Mouse (Mus musculus) embryonic facial prominence, embryonic 15.5 days (tissue): Measurements from ENCODE around the gene Gm21987. TPM values are rescaled to one million over a fixed set of nuclear protein-coding genes. Genes with fewer than 3 reads are reported as not detected.

Experiments used
- ATAC-seq: fragments of 200-750 bp; cut with Nextera tagmentation; 2 replicates; pipeline ENCODE4 v1.8.0; 2017; ENCODE audit warnings: low read depth, moderate TSS enrichment; ENCODE audit not compliant: insufficient number of reproducible peaks, low FRiP score, low TSS enrichment
- H3K27ac ChIP-seq: fragments of 300-500 bp; sonication (generic); replicated peaks from 2 replicates; pipeline ENCODE4 v1.5.1; 2015; ENCODE audit warnings: mild to moderate bottlenecking, inconsistent platforms
- H3K27me3 ChIP-seq: fragments of 300-500 bp; sonication (generic); 2 replicates; pipeline ENCODE4 v1.6.1; 2015; ENCODE audit warnings: inconsistent platforms
- H3K36me3 ChIP-seq: fragments of 300-500 bp; sonication (generic); 2 replicates; pipeline ENCODE4 v1.6.1; 2015; ENCODE audit warnings: mild to moderate bottlenecking, inconsistent platforms
- H3K4me1 ChIP-seq: fragments of 300-500 bp; sonication (generic); 2 replicates; pipeline ENCODE4 v1.6.1; 2015; ENCODE audit warnings: inconsistent platforms
- H3K4me2 ChIP-seq: fragments of 300-500 bp; sonication (generic); replicated peaks from 2 replicates; pipeline ENCODE4 v1.6.1; 2015; ENCODE audit warnings: mild to moderate bottlenecking, inconsistent platforms
- H3K4me3 ChIP-seq: fragments of 300-500 bp; sonication (generic); replicated peaks from 2 replicates; pipeline ENCODE4 v1.5.1; 2015; ENCODE audit warnings: mild to moderate bottlenecking, inconsistent platforms
- H3K9ac ChIP-seq: fragments of 300-500 bp; sonication (generic); 2 replicates; pipeline ENCODE4 v1.6.1; 2015; ENCODE audit warnings: inconsistent platforms
- H3K9me3 ChIP-seq: fragments of 300-500 bp; sonication (generic); replicated peaks from 2 replicates; pipeline ENCODE4 v1.6.1; 2016; ENCODE audit warnings: inconsistent platforms
- WGBS: fragments of 180-500 bp; shearing (Covaris S2); methylation state at CpG from one replicate; pipeline ENCODE4 v1.1.7; 2015; 5-methylcytosine and 5-hydroxymethylcytosine counted together
- polyA plus RNA-seq: library from polyadenylated mRNA; unstranded; fragments of >200 nt; fragmentation: Nextera tagmentation; extraction: Ambion mirVana; gene quantifications from 2 replicates; pipeline ENCODE4 v1.2.1, GENCODE M21; 2015

Gm21987 gene
- polyA plus RNA-seq, 1 experiment from 2014 or later, result not detected

DNA sequence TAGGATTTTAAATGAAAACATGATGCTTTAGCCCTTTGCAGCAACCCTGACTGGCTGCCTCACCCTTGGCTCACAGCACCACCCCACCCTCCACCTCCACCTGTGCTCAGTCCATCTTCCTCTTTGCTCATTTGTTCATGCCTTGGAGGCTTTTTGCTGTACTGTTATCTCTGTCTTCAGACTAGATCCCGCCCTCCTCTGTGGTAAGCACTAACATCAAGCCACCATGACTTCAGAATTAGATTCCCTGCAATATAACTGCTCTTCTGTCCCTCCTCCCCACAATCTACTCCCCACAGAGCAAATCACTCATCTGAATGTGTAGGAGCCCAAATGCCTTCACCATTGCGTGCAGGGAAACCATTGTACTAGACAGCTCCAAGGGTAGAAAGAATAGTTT is 36.8 kb downstream of the Gm21987 start:
- Histone ChIP-seq H3K4me3 (no peak overlapping the region), H3K27ac (no peak overlapping the region), H3K9me3 (no peaks in the 10 kb centered on the region), H3K27me3 (no peaks in the 10 kb centered on the region), H3K4me2 (no peak overlapping the region), H3K36me3 (no peaks in the 10 kb centered on the region), H3K9ac (no peak overlapping the region), H3K4me1 (no peaks in the 10 kb centered on the region)
- 86% methylated on average over 2 of the region's 2 CpGs for WGBS
- ATAC-seq, result no peak

GRCm38 (mm10) chr16:38385184-38385634 is 38.4 kb downstream of the Gm21987 start:
- Histone ChIP-seq H3K36me3 (no peaks in the 10 kb centered on the region), H3K27me3 (no peaks in the 10 kb centered on the region), H3K9ac (no peak overlapping the region), H3K9me3 (no peaks in the 10 kb centered on the region), H3K4me1 (no peaks in the 10 kb centered on the region), H3K4me3 (no peak overlapping the region), H3K27ac (no peak overlapping the region), H3K4me2 (no peak overlapping the region)
- WGBS, result 78% methylated on average over 6 of the region's 6 CpGs
- ATAC-seq, result no peak

DNA sequence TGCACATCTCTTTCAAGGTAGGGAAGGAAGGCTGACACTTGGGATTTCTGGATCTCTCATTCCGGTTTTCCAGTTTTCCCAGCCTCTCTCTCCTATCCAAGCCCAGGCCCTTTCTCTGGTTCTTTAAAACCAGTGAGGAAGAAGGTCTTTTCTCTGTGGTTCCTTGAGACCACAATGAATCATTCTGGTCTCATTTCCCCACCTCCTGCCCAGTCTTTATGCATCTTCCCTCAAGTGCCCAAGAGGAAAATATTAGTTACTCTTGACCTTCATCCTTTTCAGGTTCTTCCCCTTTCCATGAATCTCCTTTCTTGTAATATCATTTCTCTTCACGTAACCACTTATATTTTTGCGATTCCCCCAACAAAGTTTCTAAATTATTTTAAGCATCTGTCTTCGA is 38.9 kb downstream of the Gm21987 start:
- Histone ChIP-seq H3K4me3 (no peak overlapping the region), H3K27ac (no peak overlapping the region), H3K9me3 (no peaks in the 10 kb centered on the region), H3K36me3 (no peaks in the 10 kb centered on the region), H3K27me3 (no peaks in the 10 kb centered on the region), H3K9ac (no peak overlapping the region), H3K4me2 (no peak overlapping the region), H3K4me1 (no peaks in the 10 kb centered on the region)
- ATAC-seq, result no peak
- 88% methylated on average over 4 of the region's 4 CpGs for WGBS

DNA sequence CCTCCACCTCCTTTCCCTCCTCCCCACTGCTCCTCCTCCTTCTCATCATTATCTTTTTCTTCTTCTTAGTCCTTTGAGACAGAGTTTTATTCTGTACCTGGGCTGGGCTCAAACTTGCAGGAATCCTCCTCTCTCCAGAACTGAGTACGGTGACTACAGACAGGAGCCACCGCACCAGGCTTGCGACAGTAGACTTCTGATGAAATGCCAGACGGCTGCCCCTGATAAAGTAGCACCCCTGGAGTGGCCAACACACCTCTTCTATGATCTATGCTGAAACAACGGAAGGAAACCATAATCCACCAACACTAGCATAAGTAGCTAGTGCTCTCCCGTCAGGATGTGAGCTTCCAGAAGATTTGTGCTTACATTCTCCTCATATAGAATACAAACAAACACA is 40.5 kb downstream of the Gm21987 start:
- H3K27me3 ChIP-seq, result no peaks in the 10 kb centered on the region
- H3K27ac ChIP-seq, result no peak overlapping the region
- H3K4me2 ChIP-seq, result no peak overlapping the region
- no peaks in the 10 kb centered on the region for H3K4me1 ChIP-seq
- no peak overlapping the region for H3K4me3 ChIP-seq
- H3K9ac ChIP-seq, result no peak overlapping the region
- no peak for ATAC-seq
- no peaks in the 10 kb centered on the region for H3K36me3 ChIP-seq
- H3K9me3 ChIP-seq, result no peaks in the 10 kb centered on the region
- 87% methylated on average over 6 of the region's 6 CpGs for WGBS

GRCm38 (mm10) chr16:38388757-38389156 is 41.9 kb downstream of the Gm21987 start:
- Histone ChIP-seq H3K9ac (no peak overlapping the region), H3K4me3 (no peak overlapping the region), H3K9me3 (no peaks in the 10 kb centered on the region), H3K36me3 (no peaks in the 10 kb centered on the region), H3K4me2 (no peak overlapping the region), H3K4me1 (no peaks in the 10 kb centered on the region), H3K27ac (no peak overlapping the region), H3K27me3 (no peaks in the 10 kb centered on the region)
- 73% methylated on average over 6 of the region's 6 CpGs for WGBS
- no peak for ATAC-seq

- Histone ChIP-seq H3K4me3 (no peak overlapping the region), H3K9ac (no peak overlapping the region), H3K4me2 (no peak overlapping the region), H3K4me1 (no peaks in the 10 kb centered on the region), H3K27ac (no peak overlapping the region), H3K27me3 (no peaks in the 10 kb centered on the region), H3K36me3 (no peaks in the 10 kb centered on the region), H3K9me3 (no peaks in the 10 kb centered on the region)
- 71% methylated on average over 8 of the region's 8 CpGs for WGBS
- ATAC-seq, result no peak
Observed at GRCm38 (mm10) chr16:38389284-38389893, 42.5 kb downstream of the Gm21987 start.

DNA sequence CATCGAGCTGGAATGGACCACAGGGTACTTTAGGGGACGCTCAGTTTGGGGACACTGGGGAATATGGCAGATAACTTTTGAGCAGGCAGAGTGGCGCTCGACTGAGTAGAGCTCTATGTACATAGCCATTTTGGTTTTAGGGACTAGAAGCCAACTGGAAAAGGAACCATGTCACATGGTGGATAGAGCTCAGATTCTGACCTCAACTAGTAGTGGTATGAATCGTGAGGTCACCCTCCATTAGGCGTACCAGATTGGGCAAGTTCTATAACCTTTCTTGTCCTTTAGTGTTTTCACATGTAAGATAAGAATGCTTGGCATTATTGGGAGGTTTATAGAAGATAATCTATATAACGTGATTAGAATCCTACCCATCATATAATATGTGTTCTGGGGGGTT is 43.5 kb downstream of the Gm21987 start:
- ATAC-seq, result no peak
- Histone ChIP-seq H3K36me3 (no peaks in the 10 kb centered on the region), H3K9ac (no peak overlapping the region), H3K27me3 (no peaks in the 10 kb centered on the region), H3K9me3 (no peaks in the 10 kb centered on the region), H3K27ac (no peak overlapping the region), H3K4me2 (no peak overlapping the region), H3K4me3 (no peak overlapping the region), H3K4me1 (no peaks in the 10 kb centered on the region)
- WGBS, result 83% methylated on average over 7 of the region's 7 CpGs

DNA sequence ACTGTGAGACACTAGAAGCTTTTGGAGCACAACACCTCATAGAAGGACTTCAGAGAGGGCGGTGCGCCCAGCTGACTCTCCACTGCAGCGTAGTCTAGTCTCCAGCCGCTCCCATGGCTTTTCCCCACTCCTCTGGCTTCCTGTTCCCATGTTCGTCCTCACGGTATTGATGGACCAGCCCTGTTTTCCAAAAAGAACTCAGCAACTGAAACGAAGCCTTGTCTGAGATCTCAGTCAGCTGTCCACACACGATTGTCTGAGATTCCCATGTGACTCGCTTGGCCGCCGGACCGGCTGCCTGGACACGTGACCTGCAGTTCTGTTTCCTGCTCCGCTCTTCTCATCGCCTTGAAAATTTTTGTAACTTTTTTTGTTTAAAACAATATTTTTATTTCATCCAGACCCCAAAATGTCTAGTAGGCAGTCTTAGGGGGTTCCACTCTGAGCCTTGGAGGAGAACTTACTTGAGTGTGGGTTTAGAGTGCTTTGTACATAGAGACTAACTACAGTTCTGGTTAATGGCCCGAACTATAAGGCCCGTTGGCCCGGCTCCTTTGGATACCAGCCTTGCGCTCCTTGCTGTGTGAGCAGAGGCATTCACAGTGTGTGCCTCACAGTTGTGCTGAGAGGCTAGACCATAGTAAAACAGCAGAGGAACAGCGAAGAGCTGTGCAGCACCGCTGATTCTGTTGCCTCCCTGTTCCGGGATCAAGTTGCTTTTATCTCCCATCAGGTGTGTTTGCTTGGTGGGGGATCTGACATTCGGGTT is 45.5 kb downstream of the Gm21987 start:
- no peaks in the 10 kb centered on the region for H3K36me3 ChIP-seq
- no peak overlapping the region for H3K27ac ChIP-seq
- no peaks in the 10 kb centered on the region for H3K9me3 ChIP-seq
- peaks cover 6% of the 10 kb centered on the region for H3K4me1 ChIP-seq
- WGBS, result 73% methylated on average over 23 of the region's 23 CpGs
- H3K9ac ChIP-seq, result no peak overlapping the region
- no peak overlapping the region for H3K4me2 ChIP-seq
- H3K27me3 ChIP-seq, result no peaks in the 10 kb centered on the region
- no peak overlapping the region for H3K4me3 ChIP-seq
- ATAC-seq, result no peak

DNA sequence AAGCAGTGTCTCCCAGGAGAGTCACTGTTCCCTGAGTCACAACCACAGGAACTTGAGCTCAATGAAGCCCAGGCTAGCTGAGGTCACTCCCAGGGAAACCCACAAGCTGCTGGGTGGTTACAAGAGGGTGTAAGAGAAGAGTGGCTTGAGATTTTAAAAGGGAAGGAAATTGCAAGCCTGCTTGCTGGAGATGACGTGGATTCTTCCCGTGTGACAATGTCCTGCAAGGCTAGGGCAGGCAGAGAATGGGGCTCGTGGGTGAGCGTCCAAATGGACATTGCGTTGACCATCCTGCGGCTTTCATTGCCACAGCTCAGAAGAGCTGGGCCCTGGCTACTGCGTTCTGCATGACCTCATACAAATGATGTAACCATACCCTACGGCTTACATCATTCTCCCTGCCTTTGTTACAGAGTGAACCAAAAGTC is 47.4 kb downstream of the Gm21987 start:
- Histone ChIP-seq H3K36me3 (no peaks in the 10 kb centered on the region), H3K4me3 (no peak overlapping the region), H3K9me3 (no peaks in the 10 kb centered on the region), H3K27ac (no peak overlapping the region), H3K27me3 (no peaks in the 10 kb centered on the region), H3K4me1 (peaks cover 8% of the 10 kb centered on the region), H3K9ac (no peak overlapping the region), H3K4me2 (no peak overlapping the region)
- ATAC-seq, result no peak
- WGBS, result 84% methylated on average over 8 of the region's 8 CpGs

DNA sequence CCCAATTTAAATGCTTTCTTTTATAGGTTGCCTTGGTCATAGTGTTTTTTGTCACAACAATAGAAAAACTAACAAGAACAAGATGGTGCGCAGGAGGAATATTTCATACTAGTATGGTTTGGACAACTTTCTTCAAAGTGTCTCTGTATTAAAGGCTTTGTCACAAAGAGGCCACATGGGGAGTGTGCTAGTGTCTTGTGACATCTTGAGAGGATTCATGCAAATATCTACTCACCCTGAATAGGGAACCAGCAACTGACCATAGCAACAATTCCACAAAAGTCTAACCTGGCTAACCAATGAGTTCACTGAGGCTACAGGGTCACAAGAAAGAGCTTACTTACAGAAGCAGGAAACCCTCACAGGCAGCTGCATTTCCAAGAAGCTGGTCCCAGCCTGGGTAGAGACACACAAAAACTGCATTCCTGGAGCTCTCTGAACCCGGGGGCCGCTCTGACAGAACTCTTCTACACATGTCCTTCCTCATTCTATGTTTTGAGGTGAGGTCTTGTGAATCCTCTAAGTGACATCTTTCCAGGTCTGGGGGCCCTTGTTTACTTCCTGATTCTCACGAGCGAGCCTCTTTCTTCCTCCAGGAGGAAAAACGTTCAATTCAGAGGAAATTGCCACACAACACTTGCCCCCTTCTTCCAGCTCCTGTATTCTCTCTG is 48.4 kb downstream of the Gm21987 start:
- Histone ChIP-seq H3K9ac (no peak overlapping the region), H3K4me1 (peaks cover 18% of the 10 kb centered on the region), H3K27me3 (no peaks in the 10 kb centered on the region), H3K9me3 (no peaks in the 10 kb centered on the region), H3K27ac (no peak overlapping the region), H3K4me3 (no peak overlapping the region), H3K36me3 (no peaks in the 10 kb centered on the region), H3K4me2 (no peak overlapping the region)
- 57% methylated on average over 6 of the region's 6 CpGs for WGBS
- ATAC-seq, result no peak

DNA sequence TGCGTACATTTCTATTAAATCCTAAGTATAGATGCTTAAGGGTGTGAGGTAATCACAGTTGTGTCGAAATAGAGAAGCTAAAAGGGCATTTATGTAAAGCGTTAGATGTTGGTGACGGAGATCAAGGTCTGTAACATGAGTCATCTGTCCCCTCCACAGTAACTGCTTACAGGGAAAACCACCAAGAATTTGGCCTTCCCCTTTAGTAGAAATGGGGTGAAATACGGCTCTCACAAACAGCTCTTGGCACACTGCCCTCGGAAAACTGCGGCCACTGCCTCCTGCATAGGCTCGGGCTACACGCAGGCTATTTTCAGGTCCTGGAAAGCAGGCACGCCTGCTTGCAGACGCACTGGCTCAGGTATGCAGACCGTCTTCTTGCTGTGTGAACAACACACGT is 49.3 kb downstream of the Gm21987 start:
- WGBS, result 25% methylated on average over 13 of the region's 13 CpGs
- Histone ChIP-seq H3K9ac (no peak overlapping the region), H3K4me1 (peaks cover 22% of the 10 kb centered on the region), H3K4me2 (no peak overlapping the region), H3K9me3 (no peaks in the 10 kb centered on the region), H3K4me3 (no peak overlapping the region), H3K36me3 (no peaks in the 10 kb centered on the region), H3K27me3 (no peaks in the 10 kb centered on the region), H3K27ac (0 out of 2 replicates have a peak overlapping the region, but pooled peaks have one; percentile 39)
- no peak for ATAC-seq
